Comparison of ENCODE assay signal across 8 mouse cellular contexts in genomic region chr6:4505158-4505997, GRCm38 (mm10). TPM values are rescaled to one million over a fixed set of nuclear protein-coding genes. Genes with fewer than 3 reads are reported as not detected.
DNase-seq lines count a peak whose midpoint lies in the region; ATAC-seq lines count a peak whose summit lies in the region.

No protein-coding gene starts in this region.

- H3K36me3 ChIP-seq in forebrain, embryonic 12.5 days (replicated peaks) = no peaks in the 10 kb centered on the region
- H3K36me3 ChIP-seq in midbrain, embryonic 10.5 days = no peaks in the 10 kb centered on the region

- H3K4me2 ChIP-seq in forebrain, embryonic 12.5 days = peak overlapping the region; percentile 70

- DNase-seq in cerebellum, postnatal 10 days = peak; percentile 27 to 36
- no peak for DNase-seq in cerebellum, adult 9-10 months
- peak; percentile 74 to 76 for DNase-seq in heart, postnatal 14 days
- DNase-seq in kidney, postnatal 4 days = peak; percentile 81 to 88
- DNase-seq in midbrain, embryonic 10.5 days (ENCODE audit: low spot score) = peak; percentile 68
- DNase-seq in urinary bladder, postnatal 10 days (ENCODE audit: low spot score) = peak; percentile 32
- DNase-seq in MN1 (ENCODE audit: low spot score) = no peak

- peak overlapping the region; percentile 41 for H3K4me3 ChIP-seq in forebrain, embryonic 12.5 days (replicated peaks)
- peak overlapping the region; percentile 58 for H3K4me3 ChIP-seq in midbrain, embryonic 10.5 days

- H3K27me3 ChIP-seq in forebrain, embryonic 12.5 days = peaks cover 18% of the 10 kb centered on the region
- H3K27me3 ChIP-seq in midbrain, embryonic 10.5 days (ENCODE audit: low read depth, poor library complexity, severe bottlenecking) = peaks cover 48% of the 10 kb centered on the region

- 1% methylated on average over 31 of the region's 31 CpGs for WGBS in forebrain, embryonic 12.5 days
- WGBS in midbrain, embryonic 10.5 days = under 1% methylated on average over 31 of the region's 31 CpGs

- intact Hi-C loops in heart, postnatal 14 days (cut with DNase I) = loop anchor here (5.0 kb wide), 1 partner anchor 48 kb away; no protein-coding TSS in a partner anchor

- peak overlapping the region; percentile 38; the same call in 1 of the 2 replicates for H3K9ac ChIP-seq in forebrain, embryonic 12.5 days

- H3K27ac ChIP-seq in forebrain, embryonic 12.5 days = no peak overlapping the region
- H3K27ac ChIP-seq in midbrain, embryonic 10.5 days (replicated peaks) = peak overlapping the region; percentile 42

- peaks cover 13% of the 10 kb centered on the region for H3K4me1 ChIP-seq in forebrain, embryonic 12.5 days
- peaks cover 25% of the 10 kb centered on the region for H3K4me1 ChIP-seq in midbrain, embryonic 10.5 days

- H3K9me3 ChIP-seq in forebrain, embryonic 12.5 days = no peaks in the 10 kb centered on the region
- no peaks in the 10 kb centered on the region for H3K9me3 ChIP-seq in midbrain, embryonic 10.5 days (replicated peaks)

- peak; percentile 73 for ATAC-seq in forebrain, embryonic 12.5 days (ENCODE audit: low FRiP score)

RNA-seq across cellular contexts. Expression of gene Col1a2, which starts 0.8 kb away (rescaled TPM):
- 146 and 193 TPM in 2 replicates for polyA plus RNA-seq in forebrain, embryonic 12.5 days (2016; fragmentation: Nextera tagmentation; extraction: Ambion mirVana)
- total RNA-seq in heart, postnatal 14 days (2021) = 100 to 1,000 TPM; 351 to 400 TPM
- 84.9 and 139 TPM in 2 replicates for polyA plus RNA-seq in midbrain, embryonic 10.5 days (2016; fragmentation: Nextera tagmentation; extraction: Ambion mirVana)

Comparison
In these comparisons a context has a peak if more than half of its experiments do, and no peak if none do; other contexts are left out.
1. DNase-seq: peak in cerebellum, postnatal 10 days (2 of 2), heart, postnatal 14 days (2 of 2), kidney, postnatal 4 days (2 of 2), midbrain, embryonic 10.5 days (single experiment) and urinary bladder, postnatal 10 days (single experiment); none in cerebellum, adult 9-10 months (single experiment) and MN1 (single experiment).